Mouse (Mus musculus): ENCODE measurements around the gene Sec31a.

Sec31a gene

GRCm38 (mm10) chr5:100415761-100416590 is at the start of gene Sec31a:
Sec31a (minus strand) TSS chr5:100416234.
- Histone ChIP-seq H3K4me1 (replicated peaks; ENCODE audit: low read depth, low read length) (peaks cover 73% of the 10 kb centered on the region), H3K9me3 (ENCODE audit: low read length) (no peaks in the 10 kb centered on the region), H3K4me3 (replicated peaks; ENCODE audit: low read length) (peak within 1 kb of the TSS; percentile 95), H3K36me3 (ENCODE audit: insufficient read depth, low read length) (peaks cover 56% of the 10 kb centered on the region), H3K27me3 (ENCODE audit: insufficient read depth, low read length) (no peaks in the 10 kb centered on the region)
- TF ChIP-seq NANOG (IDR thresholded peaks at IDR 0.05; ENCODE audit: borderline replicate concordance, low read length) = no peak
- TF ChIP-seq POU5F1 (IDR thresholded peaks at IDR 0.05; ENCODE audit: borderline replicate concordance, low read length) = no peak
- TF ChIP-seq CTCF (conservative IDR thresholded peaks at IDR 0.05; ENCODE audit: low read length) = no peak

GRCm38 (mm10) chr5:100462374-100462773 is 46.3 kb upstream of the Sec31a start:
- Histone ChIP-seq H3K27me3 (ENCODE audit: insufficient read depth, low read length) (no peaks in the 10 kb centered on the region), H3K4me3 (replicated peaks; ENCODE audit: low read length) (no peak overlapping the region), H3K9me3 (ENCODE audit: low read length) (no peaks in the 10 kb centered on the region), H3K36me3 (ENCODE audit: insufficient read depth, low read length) (peaks cover 41% of the 10 kb centered on the region), H3K4me1 (replicated peaks; ENCODE audit: low read depth, low read length) (peaks cover 42% of the 10 kb centered on the region)
- TF ChIP-seq CTCF (conservative IDR thresholded peaks at IDR 0.05; ENCODE audit: low read length) = no peak
- no peak for TF ChIP-seq POU5F1 (IDR thresholded peaks at IDR 0.05; ENCODE audit: borderline replicate concordance, low read length)
- no peak for TF ChIP-seq NANOG (IDR thresholded peaks at IDR 0.05; ENCODE audit: borderline replicate concordance, low read length)

GRCm38 (mm10) chr5:100461526-100461925 is 45.5 kb upstream of the Sec31a start:
- TF ChIP-seq POU5F1 (IDR thresholded peaks at IDR 0.05; ENCODE audit: borderline replicate concordance, low read length) (no peak), NANOG (IDR thresholded peaks at IDR 0.05; ENCODE audit: borderline replicate concordance, low read length) (no peak), CTCF (conservative IDR thresholded peaks at IDR 0.05; ENCODE audit: low read length) (no peak)
- H3K36me3 ChIP-seq (ENCODE audit: insufficient read depth, low read length) = peaks cover 48% of the 10 kb centered on the region
- H3K9me3 ChIP-seq (ENCODE audit: low read length) = no peaks in the 10 kb centered on the region
- H3K4me1 ChIP-seq (replicated peaks; ENCODE audit: low read depth, low read length) = peaks cover 33% of the 10 kb centered on the region
- H3K27me3 ChIP-seq (ENCODE audit: insufficient read depth, low read length) = no peaks in the 10 kb centered on the region
- no peak overlapping the region for H3K4me3 ChIP-seq (replicated peaks; ENCODE audit: low read length)

DNA sequence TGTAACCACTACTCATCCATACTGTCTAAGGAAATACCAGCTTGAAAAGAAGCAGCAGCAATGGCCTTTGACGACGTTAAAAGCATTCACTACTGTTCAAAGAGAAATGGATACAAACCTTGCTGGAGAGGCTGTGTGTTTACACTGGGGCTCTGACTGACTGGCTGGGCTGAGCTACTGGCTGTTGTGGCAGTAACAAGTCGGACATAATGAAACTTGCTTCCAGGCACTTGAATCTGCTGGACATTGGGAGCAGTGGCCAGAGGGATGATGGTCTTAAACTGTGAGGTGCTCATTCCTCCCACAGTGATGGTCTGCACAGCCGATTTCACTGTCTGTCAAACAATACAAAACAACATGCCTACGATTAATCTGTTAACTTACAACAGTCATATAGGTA is 43.4 kb upstream of the Sec31a start:
- Histone ChIP-seq H3K36me3 (ENCODE audit: insufficient read depth, low read length) (peaks cover 60% of the 10 kb centered on the region), H3K9me3 (ENCODE audit: low read length) (no peaks in the 10 kb centered on the region), H3K4me3 (replicated peaks; ENCODE audit: low read length) (no peak overlapping the region), H3K27me3 (ENCODE audit: insufficient read depth, low read length) (no peaks in the 10 kb centered on the region), H3K4me1 (replicated peaks; ENCODE audit: low read depth, low read length) (peaks cover 13% of the 10 kb centered on the region)
- TF ChIP-seq CTCF (conservative IDR thresholded peaks at IDR 0.05; ENCODE audit: low read length) (no peak), NANOG (IDR thresholded peaks at IDR 0.05; ENCODE audit: borderline replicate concordance, low read length) (no peak), POU5F1 (IDR thresholded peaks at IDR 0.05; ENCODE audit: borderline replicate concordance, low read length) (no peak)

DNA sequence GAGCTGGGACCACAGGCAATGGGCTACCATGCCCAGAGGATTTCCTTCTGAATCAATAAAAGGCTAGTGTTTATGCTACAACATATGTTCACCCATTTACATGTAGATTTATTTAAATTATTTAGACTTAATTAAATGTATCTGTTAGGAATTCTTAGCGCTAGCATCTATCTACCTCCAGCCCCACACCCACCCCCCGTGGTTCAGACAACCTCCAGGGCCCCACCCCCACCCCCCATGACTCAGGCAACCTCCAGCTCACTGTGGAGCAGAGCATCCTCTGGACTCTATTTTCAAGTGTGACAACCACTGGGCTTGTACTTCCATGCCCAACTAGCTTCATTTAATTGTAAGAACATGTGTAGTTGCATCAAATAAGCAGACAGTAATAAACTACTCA is 35.8 kb upstream of the Sec31a start:
- Histone ChIP-seq H3K36me3 (ENCODE audit: insufficient read depth, low read length) (peaks cover 93% of the 10 kb centered on the region), H3K9me3 (ENCODE audit: low read length) (no peaks in the 10 kb centered on the region), H3K4me3 (replicated peaks; ENCODE audit: low read length) (no peak overlapping the region), H3K4me1 (replicated peaks; ENCODE audit: low read depth, low read length) (peaks cover 15% of the 10 kb centered on the region), H3K27me3 (ENCODE audit: insufficient read depth, low read length) (no peaks in the 10 kb centered on the region)
- no peak for TF ChIP-seq CTCF (conservative IDR thresholded peaks at IDR 0.05; ENCODE audit: low read length)
- TF ChIP-seq NANOG (IDR thresholded peaks at IDR 0.05; ENCODE audit: borderline replicate concordance, low read length) = no peak
- TF ChIP-seq POU5F1 (IDR thresholded peaks at IDR 0.05; ENCODE audit: borderline replicate concordance, low read length) = no peak

- no peak for TF ChIP-seq POU5F1 (IDR thresholded peaks at IDR 0.05; ENCODE audit: borderline replicate concordance, low read length)
- no peak for TF ChIP-seq CTCF (conservative IDR thresholded peaks at IDR 0.05; ENCODE audit: low read length)
- no peak for TF ChIP-seq NANOG (IDR thresholded peaks at IDR 0.05; ENCODE audit: borderline replicate concordance, low read length)
- no peaks in the 10 kb centered on the region for H3K9me3 ChIP-seq (ENCODE audit: low read length)
- H3K27me3 ChIP-seq (ENCODE audit: insufficient read depth, low read length) = no peaks in the 10 kb centered on the region
- H3K36me3 ChIP-seq (ENCODE audit: insufficient read depth, low read length) = peaks cover 32% of the 10 kb centered on the region; the same call in 1 of the 2 replicates
- no peak overlapping the region for H3K4me3 ChIP-seq (replicated peaks; ENCODE audit: low read length)
- H3K4me1 ChIP-seq (replicated peaks; ENCODE audit: low read depth, low read length) = no peaks in the 10 kb centered on the region
Observed at GRCm38 (mm10) chr5:100438796-100439195, 22.8 kb upstream of the Sec31a start.

DNA sequence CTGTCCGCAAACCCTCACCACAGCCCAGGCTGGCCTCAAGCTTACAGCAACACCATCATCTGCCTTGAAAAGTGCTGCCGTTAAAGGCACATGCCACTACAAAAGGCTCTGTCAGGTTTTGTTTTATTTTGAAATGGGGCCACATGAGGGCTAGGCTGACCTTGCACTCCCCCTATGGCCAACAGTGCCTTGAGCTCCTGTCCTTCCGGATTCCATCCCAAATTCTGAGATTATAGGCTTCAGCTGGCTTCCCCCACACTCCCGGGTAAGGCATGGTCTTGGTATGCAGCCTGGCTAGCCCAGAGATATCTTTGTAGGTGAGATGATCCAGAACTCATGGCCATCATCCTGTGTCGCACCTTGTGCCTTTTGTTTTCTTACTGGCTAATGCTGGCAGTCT is 21.9 kb upstream of the Sec31a start:
- Histone ChIP-seq H3K36me3 (ENCODE audit: insufficient read depth, low read length) (peaks cover 26% of the 10 kb centered on the region; the same call in 1 of the 2 replicates), H3K4me3 (replicated peaks; ENCODE audit: low read length) (no peak overlapping the region), H3K27me3 (ENCODE audit: insufficient read depth, low read length) (no peaks in the 10 kb centered on the region), H3K9me3 (ENCODE audit: low read length) (no peaks in the 10 kb centered on the region), H3K4me1 (replicated peaks; ENCODE audit: low read depth, low read length) (no peaks in the 10 kb centered on the region)
- no peak for TF ChIP-seq CTCF (conservative IDR thresholded peaks at IDR 0.05; ENCODE audit: low read length)
- no peak for TF ChIP-seq NANOG (IDR thresholded peaks at IDR 0.05; ENCODE audit: borderline replicate concordance, low read length)
- TF ChIP-seq POU5F1 (IDR thresholded peaks at IDR 0.05; ENCODE audit: borderline replicate concordance, low read length) = no peak

DNA sequence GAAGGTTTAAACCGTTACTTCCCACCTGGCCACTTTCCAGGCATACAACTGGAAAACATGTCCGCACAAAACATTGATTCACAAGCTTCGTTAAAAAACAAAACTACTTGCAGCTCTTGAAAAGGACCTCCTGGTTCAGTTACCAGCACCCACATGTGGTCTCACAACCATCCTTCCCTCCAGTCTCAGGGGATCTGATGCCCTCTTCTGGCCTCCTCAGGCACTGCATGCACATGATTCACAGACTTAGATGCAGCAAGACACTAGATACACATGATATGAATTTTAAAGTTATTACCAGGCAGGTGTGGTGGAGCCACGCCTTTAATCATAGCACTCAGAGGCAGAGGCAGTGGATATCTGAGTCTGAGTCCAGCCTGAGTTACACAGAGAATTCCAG is 21.1 kb upstream of the Sec31a start:
- Histone ChIP-seq H3K36me3 (ENCODE audit: insufficient read depth, low read length) (peaks cover 23% of the 10 kb centered on the region; the same call in 1 of the 2 replicates), H3K4me1 (replicated peaks; ENCODE audit: low read depth, low read length) (no peaks in the 10 kb centered on the region), H3K9me3 (ENCODE audit: low read length) (no peaks in the 10 kb centered on the region), H3K27me3 (ENCODE audit: insufficient read depth, low read length) (no peaks in the 10 kb centered on the region), H3K4me3 (replicated peaks; ENCODE audit: low read length) (no peak overlapping the region)
- peak; percentile 64 for TF ChIP-seq CTCF (conservative IDR thresholded peaks at IDR 0.05; ENCODE audit: low read length)
- TF ChIP-seq POU5F1 (IDR thresholded peaks at IDR 0.05; ENCODE audit: borderline replicate concordance, low read length) = no peak

Measured in E14TG2a.4 (cell line).